Mouse (Mus musculus) myocyte (in vitro differentiated cells): ENCODE measurements at regions not wholly inside any gene's neighbourhood (a gene's known extent, or its start where the extent isn't known, plus 50 kb on each side); places are given as distances from the start of the nearest gene placed in this dataset.

Experiments used
- H3K27me3 ChIP-seq: one replicate; pipeline ENCODE4 v1.6.1; 2011; ENCODE audit not compliant: control insufficient read depth, insufficient read depth, insufficient read length
- H3K36me3 ChIP-seq: one replicate; pipeline ENCODE4 v1.6.1; 2011; ENCODE audit not compliant: control insufficient read depth, insufficient read depth
- H3K4me2 ChIP-seq: one replicate; pipeline ENCODE4 v1.6.1; 2011; ENCODE audit warnings: low read depth, control low read depth
- H3K4me3 ChIP-seq: one replicate; pipeline ENCODE4 v1.5.1; 2011; ENCODE audit warnings: mild to moderate bottlenecking, control low read depth, moderate library complexity
- H3K79me2 ChIP-seq: one replicate; pipeline ENCODE4 v1.6.1; 2011; ENCODE audit not compliant: control insufficient read depth, insufficient read depth
- H3ac ChIP-seq: one replicate; pipeline ENCODE4 v1.6.1; 2011; ENCODE audit not compliant: control insufficient read depth, insufficient read length
- CEBPB ChIP-seq: IDR thresholded peaks from 2 replicates; pipeline ENCODE4 v1.6.1; 2011; ENCODE audit warnings: mild to moderate bottlenecking, moderate library complexity; ENCODE audit not compliant: poor library complexity, insufficient read depth, severe bottlenecking
- E2F4 ChIP-seq: IDR thresholded peaks from one replicate; pipeline ENCODE4 v1.6.1; 2011; ENCODE audit warnings: mild to moderate bottlenecking, control low read depth, moderate library complexity; ENCODE audit not compliant: insufficient read depth
- MAX ChIP-seq: IDR thresholded peaks from one replicate; pipeline ENCODE4 v1.6.1; 2011; ENCODE audit warnings: low read depth, mild to moderate bottlenecking, control low read depth
- POLR2A ChIP-seq: IDR thresholded peaks from one replicate; pipeline ENCODE4 v1.6.1; 2011; ENCODE audit warnings: low read depth, mild to moderate bottlenecking, control low read depth, moderate library complexity; ENCODE audit not compliant: insufficient read length
- POLR2AphosphoS2 ChIP-seq: IDR thresholded peaks from one replicate; pipeline ENCODE4 v1.6.1; 2011; ENCODE audit warnings: low read depth, control low read depth; ENCODE audit not compliant: insufficient read length
- REST ChIP-seq: IDR thresholded peaks from one replicate; pipeline ENCODE4 v1.6.1; 2011; ENCODE audit warnings: mild to moderate bottlenecking, control low read depth, moderate library complexity; ENCODE audit not compliant: insufficient read depth, insufficient read length
- TCF12 ChIP-seq: IDR thresholded peaks from one replicate; pipeline ENCODE4 v1.6.1; 2011; ENCODE audit warnings: mild to moderate bottlenecking, control low read depth; ENCODE audit not compliant: poor library complexity, insufficient read depth, severe bottlenecking
- TCF3 ChIP-seq: IDR thresholded peaks from one replicate; pipeline ENCODE4 v1.6.1; 2011; ENCODE audit warnings: low read depth, control low read depth; ENCODE audit not compliant: insufficient read length

DNA sequence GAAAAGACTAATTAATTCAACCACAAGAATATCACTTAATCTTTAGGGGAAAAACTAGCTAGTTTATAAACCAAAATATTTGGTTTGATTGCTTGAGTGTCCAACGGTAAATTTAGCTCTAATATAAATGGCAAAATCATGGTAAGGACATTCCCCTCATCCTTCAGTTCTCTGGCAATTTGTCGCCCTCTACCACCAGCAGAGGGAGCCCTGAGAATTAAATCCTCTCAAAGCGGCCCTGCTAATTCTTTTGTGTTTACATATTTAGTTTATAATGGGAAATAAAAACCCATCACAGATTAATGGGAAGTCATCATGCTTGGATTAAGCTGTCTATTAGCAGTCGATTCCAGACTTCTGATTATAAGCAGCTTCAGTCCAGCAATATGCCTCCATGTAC, 54.5 kb upstream of the Atp5g3 start:
- no peak for TF ChIP-seq POLR2AphosphoS2
- TF ChIP-seq REST = no peak
- TF ChIP-seq MAX = no peak
- TF ChIP-seq TCF3 = no peak
- no peak for TF ChIP-seq POLR2A
- no peak for TF ChIP-seq TCF12
- TF ChIP-seq E2F4 = no peak
- no peak for TF ChIP-seq CEBPB
- no peak overlapping the region for H3K4me3 ChIP-seq
- H3K27me3 ChIP-seq = peaks cover 28% of the 10 kb centered on the region

More for the DNA sequence above, 54.5 kb upstream of the Atp5g3 start:
- Histone ChIP-seq H3K4me2 (no peak overlapping the region), H3ac (no peak overlapping the region), H3K79me2 (no peaks in the 10 kb centered on the region), H3K36me3 (no peaks in the 10 kb centered on the region)
